Mouse (Mus musculus) midbrain, embryonic 14.5 days (tissue): ENCODE measurements around the gene Tax1bp1. TPM values are rescaled to one million over a fixed set of nuclear protein-coding genes. Genes with fewer than 3 reads are reported as not detected.

Experiments
- ATAC-seq: fragments of 200-750 bp; cut with Nextera tagmentation; 2 replicates; pipeline ENCODE4 v1.8.0; 2017; ENCODE audit warnings: moderate number of reproducible peaks, moderate library complexity; ENCODE audit not compliant: low FRiP score, low TSS enrichment
- DNase-seq: peaks from one replicate; pipeline ENCODE4 v3.0.0-alpha.2; 2015
- H3K27ac ChIP-seq: fragments of 300-500 bp; sonication (generic); replicated peaks from 2 replicates; pipeline ENCODE4 v1.5.1; 2014; ENCODE audit warnings: mild to moderate bottlenecking, low read depth, low read length, moderate library complexity
- H3K27me3 ChIP-seq: fragments of 300-500 bp; sonication (generic); 2 replicates; pipeline ENCODE4 v1.6.1; 2014; ENCODE audit warnings: low read length, control low read depth, mixed read lengths; ENCODE audit not compliant: control insufficient read depth, insufficient read depth
- H3K36me3 ChIP-seq: fragments of 300-500 bp; sonication (generic); 2 replicates; pipeline ENCODE4 v1.6.1; 2014; ENCODE audit warnings: low read length, control low read depth; ENCODE audit not compliant: control insufficient read depth, insufficient read depth
- H3K4me1 ChIP-seq: fragments of 300-500 bp; sonication (generic); 2 replicates; pipeline ENCODE4 v1.6.1; 2014; ENCODE audit warnings: mild to moderate bottlenecking, antibody characterized with exemption, low read length, control low read depth; ENCODE audit not compliant: control insufficient read depth, insufficient read depth
- H3K4me2 ChIP-seq: fragments of 300-500 bp; sonication (generic); 2 replicates; pipeline ENCODE4 v1.6.1; 2014; ENCODE audit warnings: mild to moderate bottlenecking, low read length, moderate library complexity
- H3K4me3 ChIP-seq: fragments of 300-500 bp; sonication (generic); replicated peaks from 2 replicates; pipeline ENCODE4 v1.5.1; 2014; ENCODE audit warnings: low read depth, low read length
- H3K9ac ChIP-seq: fragments of 300-500 bp; sonication (generic); replicated peaks from 2 replicates; pipeline ENCODE4 v1.6.1; 2014; ENCODE audit warnings: mild to moderate bottlenecking, low read length, moderate library complexity
- H3K9me3 ChIP-seq: fragments of 300-500 bp; sonication (generic); 2 replicates; pipeline ENCODE4 v1.6.1; 2016; ENCODE audit warnings: low read length, control low read depth, mixed read lengths; ENCODE audit not compliant: control insufficient read depth
- WGBS: fragments of 180-500 bp; shearing (Covaris S2); extraction: QIAGEN DNeasy Blood & Tissue Kit; methylation state at CpG from one replicate; pipeline ENCODE4 v1.1.7; 2014; 5-methylcytosine and 5-hydroxymethylcytosine counted together
- polyA plus RNA-seq: library from polyadenylated mRNA; unstranded; fragments of >200 nt; fragmentation: Nextera tagmentation; extraction: Ambion mirVana; gene quantifications from 2 replicates; pipeline ENCODE4 v1.2.1, GENCODE M21; 2014

Gene Tax1bp1
- polyA plus RNA-seq, 1 experiment from 2014 or later: 172 TPM

DNA sequence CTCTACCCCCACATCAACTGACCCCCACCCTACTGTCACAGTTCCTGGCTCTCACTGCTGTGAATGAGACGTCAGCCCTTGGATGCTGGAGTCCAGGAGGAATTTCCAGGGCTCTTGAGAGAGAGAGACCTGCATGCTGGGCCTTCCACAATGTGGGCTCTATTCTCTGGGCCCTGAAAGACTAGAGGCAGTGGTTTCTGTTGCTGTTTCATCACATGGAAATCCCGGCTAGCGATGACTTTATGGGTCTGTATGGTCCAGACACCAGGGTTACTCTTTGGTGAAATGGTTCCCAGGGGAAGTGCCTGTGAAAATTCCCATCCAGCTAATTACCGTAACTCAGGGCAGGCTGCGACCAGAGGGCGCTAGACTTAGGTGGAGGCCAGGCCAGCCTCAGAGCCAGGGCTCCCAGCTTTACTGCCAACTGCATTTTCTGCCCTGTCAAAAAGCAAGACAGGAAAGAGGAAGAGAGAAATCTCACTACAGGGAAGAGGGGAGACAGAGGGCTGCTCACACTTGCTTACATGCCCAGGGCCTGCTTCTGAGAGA lies 83.8 kb downstream of the Tax1bp1 start:
- H3K36me3 ChIP-seq: no peaks in the 10 kb centered on the region
- no peaks in the 10 kb centered on the region for H3K4me1 ChIP-seq
- no peak overlapping the region for H3K4me2 ChIP-seq
- H3K4me3 ChIP-seq: no peak overlapping the region
- H3K9me3 ChIP-seq: no peaks in the 10 kb centered on the region
- no peaks in the 10 kb centered on the region for H3K27me3 ChIP-seq
- no peak overlapping the region for H3K27ac ChIP-seq
- no peak overlapping the region for H3K9ac ChIP-seq
- peak; percentile 46 for DNase-seq
- 46% methylated on average over 6 of the region's 6 CpGs for WGBS
- no peak for ATAC-seq

DNA sequence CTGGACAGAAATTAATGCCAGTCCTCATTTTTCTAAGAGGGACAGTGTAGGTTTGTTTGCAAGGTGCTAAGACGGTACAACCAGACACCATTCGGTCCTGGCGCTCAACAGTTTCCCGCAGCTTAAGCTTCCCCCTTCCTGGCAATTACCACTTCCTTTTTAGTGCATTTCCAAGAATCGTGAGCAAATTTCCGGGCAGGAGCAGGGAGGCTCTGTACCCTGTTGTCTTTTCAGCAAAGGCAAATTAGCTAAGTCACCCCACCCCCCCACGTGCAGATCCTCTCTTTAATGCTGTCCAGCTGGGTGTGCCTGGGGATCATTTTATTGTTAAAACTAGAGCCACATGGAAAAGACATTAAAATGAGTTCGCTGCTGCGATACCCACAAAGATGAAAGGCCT lies 88.7 kb downstream of the Tax1bp1 start:
- no peaks in the 10 kb centered on the region for H3K4me1 ChIP-seq
- no peak overlapping the region for H3K4me2 ChIP-seq
- no peak overlapping the region for H3K27ac ChIP-seq
- H3K4me3 ChIP-seq: no peak overlapping the region
- H3K9ac ChIP-seq: no peak overlapping the region
- DNase-seq: no peak
- H3K27me3 ChIP-seq: no peaks in the 10 kb centered on the region
- 51% methylated on average over 9 of the region's 9 CpGs for WGBS
- H3K36me3 ChIP-seq: no peaks in the 10 kb centered on the region
- ATAC-seq: no peak
- no peaks in the 10 kb centered on the region for H3K9me3 ChIP-seq

DNA sequence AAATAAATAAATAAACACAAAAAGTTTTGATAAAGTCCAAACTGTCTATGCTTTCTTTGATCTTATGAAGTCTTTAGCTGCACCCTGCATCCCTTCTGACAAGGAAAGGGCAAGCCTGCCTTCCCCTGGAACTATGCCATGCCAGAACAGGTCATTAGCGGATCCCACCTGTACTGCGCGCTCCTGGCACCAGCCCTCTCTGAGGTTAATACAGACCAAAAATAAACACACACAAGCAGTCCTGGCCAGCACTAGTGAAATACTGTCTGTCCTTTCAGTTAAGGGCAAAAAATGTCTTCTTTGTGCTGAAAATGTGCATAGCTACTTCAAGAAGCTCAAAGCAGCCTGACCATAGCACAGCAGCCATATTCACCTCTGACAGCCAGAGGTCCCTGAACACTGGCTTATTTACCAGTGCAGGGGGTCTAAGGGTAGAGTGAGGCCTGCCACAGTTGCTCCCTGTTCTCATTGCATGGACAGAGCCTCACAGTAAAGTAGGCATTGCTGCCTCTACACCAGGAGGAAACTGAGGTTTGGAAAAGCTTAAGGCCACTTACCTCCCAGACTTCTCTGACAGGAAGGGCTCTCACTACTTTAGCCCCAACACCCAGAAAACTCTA lies 91.8 kb downstream of the Tax1bp1 start:
- Histone ChIP-seq H3K36me3 (no peaks in the 10 kb centered on the region), H3K9ac (no peak overlapping the region), H3K4me3 (no peak overlapping the region), H3K27me3 (no peaks in the 10 kb centered on the region), H3K4me1 (no peaks in the 10 kb centered on the region), H3K4me2 (no peak overlapping the region), H3K9me3 (no peaks in the 10 kb centered on the region), H3K27ac (no peak overlapping the region)
- DNase-seq (no peak), ATAC-seq (no peak)
- 95% methylated on average over 3 of the region's 3 CpGs for WGBS

Other genes with a start within 250 kb of the Tax1bp1 start
- gene Hibadh, start 73.3 kb upstream of the Tax1bp1 start, polyA plus RNA-seq: 40.8 and 51.9 TPM in 2 replicates